Mouse (Mus musculus): Measurements from ENCODE around the gene Gm31371. TPM values are rescaled to one million over a fixed set of nuclear protein-coding genes. Genes with fewer than 3 reads are reported as not detected.
"Not testable (repeated sequence)": the region's sequence is repeated elsewhere in the genome, so short reads cannot be mapped to it uniquely, and the experiment has no call there.

Gm31371 gene
- polyA plus RNA-seq, 1 experiment from 2014 or later: not detected

- not testable (repeated sequence) for H3K9me3 ChIP-seq (ENCODE audit: control insufficient read depth, low read length); H3K36me3 ChIP-seq (ENCODE audit: control insufficient read depth, insufficient read depth, low read length); H3K27me3 ChIP-seq (ENCODE audit: control insufficient read depth, insufficient read depth, low read length); H3K27ac ChIP-seq (ENCODE audit: low read depth, low read length); ATAC-seq (ENCODE audit: low FRiP score); DNase-seq (ENCODE audit: low spot score, missing footprints); H3K4me2 ChIP-seq; H3K4me3 ChIP-seq (ENCODE audit: low read depth, low read length); H3K4me1 ChIP-seq (ENCODE audit: control insufficient read depth, insufficient read depth, low read length); H3K9ac ChIP-seq (ENCODE audit: low read length)
- 91% methylated on average over 6 of the region's 6 CpGs for WGBS
Observed at GRCm38 (mm10) chr8:19975237-19975636, 72.0 kb downstream of the Gm31371 start.

Other genes with a start within 250 kb of the Gm31371 start
- gene 4930467E23Rik, start 173.8 kb upstream of the Gm31371 start, polyA plus RNA-seq (2014; fragmentation: Nextera tagmentation; extraction: Ambion mirVana): not detected in 2 replicates